Mouse (Mus musculus) ES-Bruce4 (cell line): ENCODE measurements around the gene Sema3b. TPM values are rescaled to one million over a fixed set of nuclear protein-coding genes. Genes with fewer than 3 reads are reported as not detected.

Source experiments
- H3K27ac ChIP-seq: 2 replicates; pipeline ENCODE4 v1.5.1; 2012; ENCODE audit warnings: low read length, inconsistent platforms; ENCODE audit not compliant: insufficient read depth
- H3K27me3 ChIP-seq: 2 replicates; pipeline ENCODE4 v1.6.1; 2012; ENCODE audit warnings: mild to moderate bottlenecking, low read length, inconsistent platforms; ENCODE audit not compliant: control insufficient read depth, poor library complexity, insufficient read depth, severe bottlenecking
- H3K36me3 ChIP-seq: 2 replicates; pipeline ENCODE4 v1.6.1; 2012; ENCODE audit warnings: inconsistent platforms, mild to moderate bottlenecking, low read length, moderate library complexity; ENCODE audit not compliant: control insufficient read depth, poor library complexity, insufficient read depth, severe bottlenecking
- H3K4me1 ChIP-seq: one replicate; pipeline ENCODE4 v1.8.1; 2011; ENCODE audit warnings: low read length; ENCODE audit not compliant: control insufficient read depth, insufficient read depth
- H3K4me3 ChIP-seq: 2 replicates; pipeline ENCODE4 v1.5.1; 2011; ENCODE audit warnings: low read depth, mild to moderate bottlenecking, low read length
- H3K9ac ChIP-seq: 2 replicates; pipeline ENCODE4 v1.6.1; 2012; ENCODE audit warnings: low read depth, mild to moderate bottlenecking, inconsistent platforms; ENCODE audit not compliant: poor library complexity, severe bottlenecking
- H3K9me3 ChIP-seq: replicated peaks from 2 replicates; pipeline ENCODE4 v1.6.1; 2012; ENCODE audit warnings: mild to moderate bottlenecking, low read length, inconsistent platforms; ENCODE audit not compliant: control insufficient read depth, poor library complexity, insufficient read depth, severe bottlenecking
- CTCF ChIP-seq: IDR thresholded peaks from one replicate; pipeline ENCODE4 v1.8.1; 2011; ENCODE audit warnings: low read depth, low read length
- EP300 ChIP-seq: IDR thresholded peaks from 2 replicates; pipeline ENCODE4 v1.6.1; 2011; ENCODE audit warnings: low read depth, low read length; ENCODE audit not compliant: insufficient read depth
- POLR2A ChIP-seq: IDR thresholded peaks from one replicate; pipeline ENCODE4 v1.8.1; 2011; ENCODE audit warnings: low read length; ENCODE audit not compliant: insufficient read depth
- polyA plus RNA-seq: library from polyadenylated mRNA; stranded (reverse); fragments of >200 nt; gene quantifications from 2 replicates; pipeline ENCODE4 v1.2.4, GENCODE M21; 2011; ENCODE audit warnings: low read depth; ENCODE audit not compliant: missing spikeins, insufficient read depth, insufficient read length

Gene Sema3b
- polyA plus RNA-seq, 1 experiment, result 16.5 TPM

DNA sequence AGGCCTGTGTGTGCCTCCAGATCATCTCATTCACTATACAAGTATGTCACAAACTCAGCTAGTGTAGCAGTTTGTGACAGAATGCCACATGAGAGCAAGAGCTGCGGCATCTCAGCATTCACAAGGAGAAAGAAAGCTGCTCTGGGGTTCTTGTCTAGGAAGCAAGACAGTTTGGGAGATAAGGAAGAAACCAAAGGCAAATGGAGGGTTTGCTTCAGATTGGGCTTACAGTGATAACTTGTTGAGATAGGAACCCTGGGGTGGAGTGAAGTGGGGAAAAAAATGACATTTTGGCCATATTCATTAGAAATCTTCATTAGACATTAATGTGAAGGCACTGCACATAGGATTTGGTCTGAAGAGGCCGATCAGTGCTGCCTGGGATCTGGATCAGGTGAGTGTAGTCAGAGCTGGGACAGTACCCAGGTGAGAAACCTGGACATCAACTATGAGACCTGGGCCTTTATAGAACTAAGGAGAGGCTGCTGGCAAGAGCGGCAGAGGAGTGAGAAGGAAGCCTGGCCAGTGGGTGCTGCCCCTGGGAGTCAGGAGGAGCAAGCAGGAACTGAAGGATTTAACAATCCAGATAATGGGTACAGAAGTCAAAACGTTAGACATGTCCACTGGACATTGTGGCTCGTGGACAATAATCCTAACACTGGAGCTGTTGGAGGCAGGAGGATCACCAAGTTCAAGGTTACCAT is 56.2 kb downstream of the Sema3b start:
- no peak overlapping the region for H3K9ac ChIP-seq
- no peaks in the 10 kb centered on the region for H3K9me3 ChIP-seq
- H3K4me3 ChIP-seq, result no peak overlapping the region
- H3K27ac ChIP-seq, result no peak overlapping the region
- H3K36me3 ChIP-seq, result peaks cover 8% of the 10 kb centered on the region
- H3K27me3 ChIP-seq, result no peaks in the 10 kb centered on the region
- H3K4me1 ChIP-seq, result peaks cover 3% of the 10 kb centered on the region
- no peak for TF ChIP-seq POLR2A
- no peak for TF ChIP-seq EP300
- no peak for TF ChIP-seq CTCF

DNA sequence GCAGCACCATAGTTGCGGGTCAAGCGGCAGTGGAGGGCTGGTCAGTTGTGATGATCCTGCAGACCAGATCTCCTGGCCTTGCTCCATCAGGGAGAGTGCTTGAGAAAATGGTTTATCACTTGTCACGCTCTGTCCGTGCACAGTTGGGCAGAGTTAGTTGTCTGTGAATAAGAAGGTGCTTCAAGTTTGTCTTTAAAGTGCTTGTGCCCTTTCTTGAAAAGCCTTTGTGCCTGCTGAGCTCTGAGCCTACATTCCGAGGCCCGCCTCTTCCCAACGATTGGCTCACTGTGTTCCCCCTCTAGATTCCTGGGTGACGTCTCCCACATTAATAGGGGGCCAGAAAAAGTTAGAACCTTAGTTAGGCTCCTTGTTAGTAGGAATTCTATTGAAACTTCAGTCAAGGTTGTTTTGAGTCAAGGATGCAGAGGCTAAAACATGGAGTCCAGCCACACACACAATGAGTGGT is 57.1 kb downstream of the Sema3b start:
- H3K4me1 ChIP-seq, result peaks cover 3% of the 10 kb centered on the region

DNA sequence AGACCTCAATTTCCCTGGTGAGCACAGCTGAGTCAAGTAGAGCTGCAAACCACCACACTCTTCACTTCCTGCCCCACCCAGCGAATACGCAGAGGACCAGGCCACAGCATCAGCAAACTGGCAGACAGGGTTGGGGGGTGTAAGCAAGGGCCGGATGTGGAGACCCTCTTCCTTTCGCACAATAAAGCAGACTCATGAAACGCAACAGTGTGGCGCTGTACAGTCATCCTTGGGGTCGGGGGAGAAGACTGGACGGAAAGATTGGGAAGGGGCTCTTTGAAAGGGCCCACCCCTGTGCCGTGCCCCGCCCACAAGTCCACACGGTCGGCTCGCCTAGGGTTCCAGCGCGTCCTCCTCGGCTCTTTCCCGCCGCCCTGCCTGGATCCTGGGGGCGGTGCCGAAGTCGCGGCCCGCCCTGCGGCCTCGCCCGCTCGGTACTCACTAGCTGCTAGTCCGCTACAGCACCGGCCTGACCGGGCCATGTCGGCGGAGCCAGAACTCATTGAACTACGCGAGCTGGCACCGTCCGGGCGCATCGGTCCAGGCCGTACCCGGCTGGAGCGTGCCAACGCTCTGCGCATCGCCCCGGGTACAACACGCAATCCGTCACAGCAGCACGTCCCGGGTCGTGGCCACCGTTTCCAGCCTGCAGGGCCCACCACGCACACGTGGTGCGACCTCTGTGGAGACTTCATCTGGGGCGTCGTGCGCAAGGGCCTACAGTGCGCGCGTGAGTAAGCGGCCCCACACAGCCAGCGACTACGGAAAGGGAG is 57.7 kb downstream of the Sema3b start, which contains the start of gene Rassf1:
Gene Rassf1, plus strand, starts transcription at position 439 of the 773 bp plus-strand sequence.
- H3K4me3 ChIP-seq, result peak within 1 kb of the TSS; percentile 64
- no peaks in the 10 kb centered on the region for H3K36me3 ChIP-seq
- H3K27me3 ChIP-seq, result no peaks in the 10 kb centered on the region
- no peaks in the 10 kb centered on the region for H3K9me3 ChIP-seq
- H3K27ac ChIP-seq, result no peak within 1 kb of the TSS
- H3K4me1 ChIP-seq, result peaks cover 3% of the 10 kb centered on the region
- H3K9ac ChIP-seq, result peak within 1 kb of the TSS; percentile 39
- TF ChIP-seq EP300 (no peak), CTCF (no peak), POLR2A (no peak)

More for the DNA sequence above, 57.1 kb downstream of the Sema3b start:
- TF ChIP-seq CTCF (no peak), POLR2A (no peak), EP300 (no peak)
- no peaks in the 10 kb centered on the region for H3K27me3 ChIP-seq
- H3K4me3 ChIP-seq, result peak overlapping the region; percentile 64
- no peaks in the 10 kb centered on the region for H3K36me3 ChIP-seq
- no peaks in the 10 kb centered on the region for H3K9me3 ChIP-seq
- H3K27ac ChIP-seq, result no peak overlapping the region
- peak overlapping the region; percentile 39 for H3K9ac ChIP-seq

DNA sequence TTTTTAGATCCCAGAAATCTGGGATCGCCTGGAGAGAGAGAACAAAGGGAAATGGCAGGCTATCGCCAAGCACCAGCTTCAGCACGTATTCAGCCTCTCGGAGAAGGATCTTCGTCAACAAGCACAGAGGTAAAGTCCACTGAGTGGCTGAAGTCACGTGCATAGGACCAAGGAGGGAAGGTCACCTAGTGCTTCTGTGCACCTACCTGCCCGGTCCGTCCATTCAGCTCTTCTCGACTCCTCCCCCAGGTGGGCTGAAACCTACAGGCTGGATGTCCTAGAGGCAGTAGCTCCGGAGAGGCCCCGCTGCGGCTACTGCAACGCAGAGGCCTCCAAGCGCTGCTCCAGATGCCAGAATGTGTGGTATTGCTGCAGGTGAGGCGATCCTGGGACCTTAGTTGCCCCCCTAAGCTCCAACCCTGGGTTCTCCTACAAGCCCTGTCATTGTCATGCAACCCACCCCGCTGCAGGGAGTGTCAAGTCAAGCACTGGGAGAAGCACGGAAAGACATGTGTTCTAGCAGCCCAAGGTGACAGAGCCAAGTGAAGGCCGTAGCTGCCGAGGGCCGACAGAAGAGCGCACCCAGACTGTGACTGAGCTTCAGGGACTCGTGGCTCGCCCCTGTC is 58.4 kb downstream of the Sema3b start:
- Histone ChIP-seq H3K4me3 (0 out of 2 replicates have a peak overlapping the region, but pooled peaks have one; percentile 13), H3K36me3 (no peaks in the 10 kb centered on the region), H3K9me3 (no peaks in the 10 kb centered on the region), H3K27me3 (no peaks in the 10 kb centered on the region), H3K27ac (no peak overlapping the region), H3K4me1 (peaks cover 3% of the 10 kb centered on the region), H3K9ac (no peak overlapping the region)
- TF ChIP-seq EP300, result no peak
- no peak for TF ChIP-seq CTCF
- no peak for TF ChIP-seq POLR2A

DNA sequence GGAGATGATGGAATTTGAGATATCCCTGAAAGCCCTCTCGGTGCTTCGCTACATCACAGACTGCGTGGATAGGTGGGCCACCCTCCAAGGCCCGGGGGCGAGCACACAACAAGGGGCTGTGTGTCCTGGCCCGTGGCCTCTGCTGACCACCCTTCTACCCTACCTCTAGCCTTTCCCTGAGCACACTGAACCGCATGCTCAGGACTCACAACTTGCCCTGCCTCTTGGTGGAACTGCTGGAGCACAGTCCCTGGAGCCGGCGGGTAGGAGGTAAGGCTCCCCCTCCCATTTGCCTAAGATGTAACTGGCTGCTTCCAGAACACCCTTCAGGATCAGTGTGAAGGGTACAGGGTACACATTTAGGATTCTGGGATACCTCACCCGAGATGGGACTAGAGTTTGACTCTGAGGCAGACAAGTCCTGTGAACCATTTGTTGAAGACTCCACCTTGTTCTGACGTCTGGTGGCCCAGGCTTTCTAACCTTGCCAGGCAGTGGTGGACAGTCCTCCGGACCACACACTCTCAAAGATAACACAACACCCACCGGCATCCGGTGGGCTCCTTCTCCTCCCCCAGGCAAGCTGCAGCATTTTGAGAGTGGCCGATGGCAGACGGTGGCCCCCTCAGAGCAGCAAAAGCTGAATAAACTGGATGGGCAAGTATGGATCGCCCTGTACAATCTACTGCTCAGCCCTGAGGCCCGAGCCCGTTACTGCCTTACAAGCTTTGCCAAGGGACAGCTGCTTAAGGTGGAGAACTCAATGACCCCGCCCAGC is 59.5 kb downstream of the Sema3b start:
- no peak overlapping the region for H3K27ac ChIP-seq
- no peaks in the 10 kb centered on the region for H3K36me3 ChIP-seq
- peaks cover 3% of the 10 kb centered on the region for H3K4me1 ChIP-seq
- H3K27me3 ChIP-seq, result no peaks in the 10 kb centered on the region
- H3K4me3 ChIP-seq, result no peak overlapping the region
- no peaks in the 10 kb centered on the region for H3K9me3 ChIP-seq
- H3K9ac ChIP-seq, result no peak overlapping the region
- TF ChIP-seq EP300 (no peak), POLR2A (no peak), CTCF (no peak)
